Mouse (Mus musculus) cerebellum, adult 2 months (tissue): ENCODE measurements around the gene BC052040.

Experiments
- CTCF ChIP-seq: fragments of 200-500 bp; IDR thresholded peaks from 2 replicates; pipeline ENCODE4 v1.5.1; 2011; ENCODE audit warnings: low read depth, mild to moderate bottlenecking, control low read depth, low read length, moderate library complexity, borderline replicate concordance; ENCODE audit not compliant: insufficient read depth
- POLR2A ChIP-seq: fragments of 200-500 bp; IDR thresholded peaks from 2 replicates; pipeline ENCODE4 v1.6.1; 2011; ENCODE audit warnings: low read length, control low read depth, borderline replicate concordance; ENCODE audit not compliant: insufficient read depth

- no peak for TF ChIP-seq CTCF
- TF ChIP-seq POLR2A = no peak
Measured at GRCm38 (mm10) chr2:115813316-115813715, 231.8 kb downstream of the BC052040 start.
